Mouse (Mus musculus): ENCODE measurements around the gene Bcdin3d.

Gene Bcdin3d

GRCm38 (mm10) chr15:99440112-99440815 lies 34.3 kb downstream of the Bcdin3d start:
- DNase-seq (ENCODE audit: low spot score in 2 of 2) = no peak

DNA sequence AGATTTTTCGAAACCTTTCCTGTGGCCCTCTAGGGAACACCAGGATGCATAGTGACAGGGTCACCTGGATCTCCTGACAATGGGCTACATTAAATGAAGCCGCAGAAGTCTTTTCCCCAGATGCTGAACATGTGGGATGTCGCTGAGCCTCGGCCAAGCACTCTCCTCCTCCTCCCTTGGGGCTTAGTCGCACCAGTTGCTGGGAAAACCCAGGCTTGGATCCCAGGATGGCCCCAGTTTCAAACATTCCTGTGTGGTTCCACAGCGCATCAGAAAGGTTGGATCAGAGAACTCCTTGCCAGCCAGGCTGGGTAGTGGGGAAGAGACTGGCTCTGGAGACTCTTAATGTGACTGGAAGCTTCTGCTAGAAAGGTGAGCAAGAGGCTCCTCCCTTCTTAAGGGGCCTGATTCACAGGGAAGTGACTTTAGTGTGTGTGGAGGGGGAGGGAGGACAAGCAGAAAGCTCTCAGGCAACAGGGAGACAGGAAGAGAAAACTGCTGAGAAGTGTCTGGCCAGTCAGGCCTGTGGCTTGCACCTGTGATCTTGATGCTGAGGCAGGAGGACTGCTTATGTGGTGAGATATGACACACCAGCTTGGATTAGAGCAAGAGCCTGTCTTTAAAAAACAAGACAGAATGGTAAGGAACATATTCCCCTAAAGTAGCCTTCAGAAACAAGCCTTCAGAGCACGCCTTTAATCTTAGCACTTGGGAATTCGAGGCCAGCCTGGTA lies 35.4 kb downstream of the Bcdin3d start:
- no peak for DNase-seq (ENCODE audit: low spot score in 2 of 2)

- DNase-seq (ENCODE audit: low spot score in 2 of 2) = no peak
These were observed 40.6 kb downstream of the Bcdin3d start for GRCm38 (mm10) chr15:99433913-99434312.

DNA sequence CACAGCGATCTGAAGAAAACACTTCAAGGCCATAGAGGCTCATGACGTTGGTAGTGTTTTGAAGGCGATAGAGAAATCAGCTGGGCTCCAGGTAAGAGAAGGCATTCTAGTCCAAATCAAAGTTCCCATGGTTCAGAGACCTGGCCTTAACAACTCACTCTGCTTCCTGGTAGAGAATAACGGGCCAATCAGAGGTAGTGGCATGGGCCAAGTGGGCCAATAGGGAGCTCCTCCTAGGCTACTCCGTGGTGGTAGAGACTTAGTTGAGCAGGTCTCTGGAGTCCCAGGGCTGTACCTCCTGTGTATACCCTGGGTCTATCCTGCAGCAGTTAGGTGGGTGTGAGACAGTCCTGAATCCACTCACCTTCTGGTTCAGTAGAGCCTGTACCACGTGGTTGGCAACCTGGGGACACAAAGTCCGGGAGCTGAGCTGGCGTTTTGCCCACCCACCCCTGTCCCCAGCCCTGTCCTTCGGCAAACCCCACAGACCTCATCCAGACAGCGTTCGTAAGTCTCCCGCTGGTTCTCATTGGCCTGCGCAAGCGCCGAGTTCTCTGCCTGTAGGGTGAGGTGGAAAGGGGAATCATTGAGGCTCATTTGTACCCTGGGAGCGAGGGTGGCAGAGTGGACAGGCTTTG lies 41.3 kb downstream of the Bcdin3d start:
- DNase-seq (ENCODE audit: low spot score in 2 of 2) = no peak

- no peak for DNase-seq (ENCODE audit: low spot score in 2 of 2)
These were observed 42.6 kb downstream of the Bcdin3d start for GRCm38 (mm10) chr15:99431967-99432366.

- DNase-seq (ENCODE audit: low spot score in 2 of 2) = no peak
These were observed 43.0 kb downstream of the Bcdin3d start for GRCm38 (mm10) chr15:99431504-99431903.

GRCm38 (mm10) chr15:99431063-99431462 lies 43.5 kb downstream of the Bcdin3d start:
- no peak for DNase-seq (ENCODE audit: low spot score in 2 of 2)

GRCm38 (mm10) chr15:99430394-99430793 lies 44.1 kb downstream of the Bcdin3d start:
- no peak for DNase-seq (ENCODE audit: low spot score in 2 of 2)

DNA sequence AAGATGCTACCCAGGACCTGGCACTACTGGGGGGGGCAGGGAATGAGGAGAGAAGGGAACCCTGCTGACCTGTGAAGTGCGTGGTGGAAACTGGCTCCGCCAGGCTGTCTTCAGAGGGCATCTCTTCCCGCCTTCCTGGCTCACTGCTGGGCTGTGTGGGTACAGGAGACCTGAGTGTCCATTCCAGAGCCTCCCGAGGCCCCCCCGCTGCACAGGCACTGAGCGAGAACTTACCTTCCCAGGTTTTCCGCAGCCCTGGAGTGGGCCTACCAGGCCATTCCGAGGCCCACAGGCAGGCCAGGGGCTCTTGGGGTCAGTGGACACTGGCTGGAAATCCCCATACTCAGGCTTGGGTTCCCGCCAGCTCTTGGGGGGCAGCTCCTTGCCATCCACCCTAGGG lies 50.6 kb downstream of the Bcdin3d start:
- DNase-seq (ENCODE audit: low spot score in 2 of 2) = no peak

DNA sequence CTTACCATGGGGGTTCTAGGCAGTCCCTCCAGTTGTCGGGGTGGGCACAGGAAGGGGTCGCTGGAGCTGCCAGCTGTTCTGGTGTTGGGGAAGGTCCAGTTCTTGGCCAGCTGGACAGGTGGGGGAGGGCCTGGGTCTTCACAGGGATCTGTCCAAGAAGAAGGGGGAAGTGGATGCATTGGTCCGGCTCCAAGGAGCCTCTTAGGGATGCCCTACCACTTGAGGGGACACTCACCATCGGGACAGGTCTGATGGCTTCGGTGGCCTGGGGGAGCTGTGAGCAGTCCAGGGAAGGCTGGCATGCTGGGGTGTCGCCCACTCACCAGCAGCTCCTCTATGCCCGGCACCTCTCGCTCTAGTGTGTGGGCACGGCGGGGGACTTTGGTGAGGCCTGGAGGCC lies 51.4 kb downstream of the Bcdin3d start:
- DNase-seq (ENCODE audit: low spot score in 2 of 2) = no peak

GRCm38 (mm10) chr15:99422551-99422950 lies 52.0 kb downstream of the Bcdin3d start:
- DNase-seq (ENCODE audit: low spot score in 2 of 2) = no peak

DNA sequence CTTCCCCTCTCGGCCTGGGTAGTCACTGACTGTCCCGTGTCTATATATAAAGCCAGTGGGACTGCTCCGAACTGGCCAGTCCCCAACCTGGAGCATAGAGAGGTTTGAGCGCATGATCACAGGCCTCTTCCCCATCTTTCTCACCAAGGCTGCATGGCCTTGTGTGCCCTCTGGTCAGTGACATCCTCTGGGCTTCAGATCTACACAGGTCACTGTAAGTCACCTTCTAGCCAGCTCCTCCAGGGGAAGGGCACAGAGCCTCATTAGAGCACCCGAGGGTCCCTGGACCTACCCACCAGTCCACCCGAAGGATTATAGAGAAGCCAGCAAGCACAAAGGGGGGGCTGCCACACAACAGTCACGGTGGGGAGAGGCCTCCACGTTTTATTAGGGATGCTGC lies 52.9 kb downstream of the Bcdin3d start:
- DNase-seq (ENCODE audit: low spot score in 2 of 2) = no peak

DNA sequence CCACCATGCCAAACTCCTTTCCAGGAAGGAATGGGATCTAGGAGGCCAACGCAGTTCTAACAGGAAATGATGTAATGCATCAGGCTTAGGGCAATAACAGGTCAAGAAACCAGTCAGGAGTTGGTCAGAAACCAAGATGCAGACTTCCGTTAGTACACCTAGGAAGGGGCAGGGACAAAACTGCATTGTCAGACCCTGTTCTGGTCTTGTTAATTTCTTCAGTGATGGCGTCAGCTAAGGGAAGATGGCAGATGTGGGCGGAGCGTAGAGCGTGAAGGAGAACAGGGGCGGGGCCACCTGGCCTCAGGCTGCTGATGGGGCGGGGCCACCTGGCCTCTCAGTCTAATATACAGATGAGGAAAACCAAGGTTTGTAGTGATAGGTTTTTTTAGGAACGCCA lies 53.4 kb downstream of the Bcdin3d start:
- DNase-seq (ENCODE audit: low spot score in 2 of 2) = no peak

DNA sequence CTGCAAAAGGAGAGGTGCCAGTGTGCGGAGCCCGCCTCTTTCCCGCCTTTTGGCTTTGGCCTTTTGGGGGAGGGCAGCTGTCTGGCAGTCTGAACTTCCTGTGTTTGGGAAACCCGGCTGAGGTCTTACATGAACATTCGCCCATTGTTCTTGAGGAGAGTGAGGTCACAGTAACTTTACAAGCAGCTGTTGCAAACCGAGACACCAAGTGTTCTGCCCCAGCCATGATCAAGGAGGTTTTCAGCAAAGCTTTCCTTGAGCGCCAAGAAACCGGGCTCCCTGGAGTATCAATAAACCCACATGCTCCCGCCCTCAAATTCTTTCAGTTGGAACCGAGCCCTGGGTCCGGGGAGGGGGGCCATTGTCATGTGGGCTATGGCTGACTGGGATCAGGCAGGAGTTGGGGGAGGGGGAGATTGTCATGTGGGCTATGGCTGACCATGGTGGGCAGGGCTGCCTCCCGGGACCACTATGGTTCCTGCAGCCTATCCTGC lies 54.0 kb downstream of the Bcdin3d start:
- DNase-seq (ENCODE audit: low spot score in 2 of 2) = no peak

DNA sequence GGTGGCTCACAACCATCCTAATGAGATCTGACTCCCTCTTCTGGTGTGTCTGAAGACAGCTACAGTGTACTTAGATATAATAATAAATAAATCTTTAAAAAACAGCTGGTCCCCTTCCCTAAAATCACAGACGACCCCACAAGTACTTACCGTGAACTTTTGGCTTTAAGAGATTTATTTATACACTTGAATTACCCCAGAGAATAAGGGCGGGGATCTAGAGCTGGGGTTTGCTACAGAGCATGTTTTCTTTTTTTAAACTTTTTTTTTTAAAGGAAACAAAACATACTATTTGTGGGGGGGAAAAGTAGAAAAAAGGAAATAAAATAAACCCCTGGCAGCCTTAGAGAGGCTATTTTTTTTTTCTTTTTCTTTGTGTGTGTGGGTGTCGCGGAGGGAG lies 54.4 kb downstream of the Bcdin3d start:
- DNase-seq (ENCODE audit: low spot score in 2 of 2) = no peak
